Mouse (Mus musculus) intestine, postnatal 0 days (tissue): ENCODE data around the gene Itpk1. TPM values are rescaled to one million over a fixed set of nuclear protein-coding genes. Genes with fewer than 3 reads are reported as not detected.

Experiments used
- ATAC-seq: fragments of 200-750 bp; cut with Nextera tagmentation; 2 replicates; pipeline ENCODE4 v1.8.0; 2017; ENCODE audit warnings: mild to moderate bottlenecking, moderate TSS enrichment, moderate library complexity
- H3K27ac ChIP-seq: fragments of 300-500 bp; sonication (generic); 2 replicates; pipeline ENCODE4 v1.5.1; 2014; ENCODE audit warnings: mild to moderate bottlenecking, low read depth, low read length, moderate library complexity
- H3K27me3 ChIP-seq: fragments of 300-500 bp; sonication (generic); replicated peaks from 2 replicates; pipeline ENCODE4 v1.6.1; 2014; ENCODE audit warnings: low read length, mixed read lengths; ENCODE audit not compliant: control insufficient read depth, insufficient read depth
- H3K36me3 ChIP-seq: fragments of 300-500 bp; sonication (generic); 2 replicates; pipeline ENCODE4 v1.6.1; 2014; ENCODE audit warnings: mild to moderate bottlenecking, moderate library complexity; ENCODE audit not compliant: control insufficient read depth, insufficient read depth
- H3K4me1 ChIP-seq: fragments of 300-500 bp; sonication (generic); replicated peaks from 2 replicates; pipeline ENCODE4 v1.6.1; 2014; ENCODE audit warnings: antibody characterized with exemption, low read length, mixed read lengths; ENCODE audit not compliant: control insufficient read depth, insufficient read depth
- H3K4me2 ChIP-seq: fragments of 300-500 bp; sonication (generic); replicated peaks from 2 replicates; pipeline ENCODE4 v1.6.1; 2014; ENCODE audit warnings: low read depth, mild to moderate bottlenecking, moderate library complexity
- H3K4me3 ChIP-seq: fragments of 300-500 bp; sonication (generic); 2 replicates; pipeline ENCODE4 v1.5.1; 2014; ENCODE audit warnings: low read depth, low read length
- H3K9ac ChIP-seq: fragments of 300-500 bp; sonication (generic); 2 replicates; pipeline ENCODE4 v1.6.1; 2014; ENCODE audit warnings: mild to moderate bottlenecking, low read depth, low read length
- H3K9me3 ChIP-seq: fragments of 300-500 bp; sonication (generic); 2 replicates; pipeline ENCODE4 v1.6.1; 2016; ENCODE audit warnings: mixed run types; ENCODE audit not compliant: control insufficient read depth
- CTCF ChIP-seq: sonication (generic); IDR thresholded peaks from 2 replicates; pipeline ENCODE4 v1.5.1; 2016; ENCODE audit warnings: low read depth, mild to moderate bottlenecking, control low read depth, antibody characterized with exemption, moderate library complexity
- WGBS: fragments of 180-500 bp; shearing (Covaris S2); extraction: QIAGEN DNeasy Blood & Tissue Kit; methylation state at CpG from one replicate; pipeline ENCODE4 v1.1.7; 2014; 5-methylcytosine and 5-hydroxymethylcytosine counted together
- polyA plus RNA-seq: library from polyadenylated mRNA; unstranded; fragments of >200 nt; fragmentation: Nextera tagmentation; extraction: Ambion mirVana; gene quantifications from 2 replicates; pipeline ENCODE4 v1.2.1, GENCODE M21; 2015

The Itpk1 gene
- polyA plus RNA-seq, 1 experiment from 2014 or later, result 56.3 TPM

- Histone ChIP-seq H3K4me1 (peaks cover 45% of the 10 kb centered on the region), H3K27ac (no peak overlapping the region), H3K27me3 (no peaks in the 10 kb centered on the region), H3K4me2 (peak overlapping the region; percentile 27), H3K36me3 (no peaks in the 10 kb centered on the region; the same call in 1 of the 2 replicates), H3K4me3 (no peak overlapping the region), H3K9me3 (no peaks in the 10 kb centered on the region), H3K9ac (no peak overlapping the region)
- no peak for TF ChIP-seq CTCF
- 64% methylated on average over 14 of the region's 14 CpGs for WGBS
- ATAC-seq, result no peak
These were observed 7.9 kb downstream of the Itpk1 start for GRCm38 (mm10) chr12:102696635-102697354.

GRCm38 (mm10) chr12:102695369-102696239 is 9.1 kb downstream of the Itpk1 start:
- Histone ChIP-seq H3K4me3 (no peak overlapping the region), H3K4me1 (peaks cover 48% of the 10 kb centered on the region), H3K36me3 (no peaks in the 10 kb centered on the region; the same call in 1 of the 2 replicates), H3K27ac (no peak overlapping the region), H3K9me3 (no peaks in the 10 kb centered on the region), H3K4me2 (peak overlapping the region; percentile 13; the same call in 1 of the 2 replicates), H3K27me3 (no peaks in the 10 kb centered on the region), H3K9ac (no peak overlapping the region)
- no peak for TF ChIP-seq CTCF
- no peak for ATAC-seq
- WGBS, result 68% methylated on average over 18 of the region's 18 CpGs

- Histone ChIP-seq H3K9me3 (no peaks in the 10 kb centered on the region), H3K4me2 (peak overlapping the region; percentile 38), H3K4me3 (no peak overlapping the region), H3K9ac (peak overlapping the region; percentile 37), H3K4me1 (peaks cover 33% of the 10 kb centered on the region), H3K36me3 (no peaks in the 10 kb centered on the region; the same call in 1 of the 2 replicates), H3K27ac (peak overlapping the region; percentile 86), H3K27me3 (no peaks in the 10 kb centered on the region)
- no peak for ATAC-seq
- WGBS, result 70% methylated on average over 7 of the region's 7 CpGs
- no peak for TF ChIP-seq CTCF
These were observed 13.0 kb downstream of the Itpk1 start for GRCm38 (mm10) chr12:102691761-102692160.

- WGBS, result 42% methylated on average over 11 of the region's 11 CpGs
- no peak overlapping the region for H3K4me3 ChIP-seq
- peak overlapping the region; percentile 37; the same call in 1 of the 2 replicates for H3K9ac ChIP-seq
- peak overlapping the region; percentile 38 for H3K4me2 ChIP-seq
- H3K27me3 ChIP-seq, result no peaks in the 10 kb centered on the region
- peak; percentile 79 for ATAC-seq
- H3K27ac ChIP-seq, result peak overlapping the region; percentile 86
- no peak for TF ChIP-seq CTCF
- no peaks in the 10 kb centered on the region; the same call in 1 of the 2 replicates for H3K36me3 ChIP-seq
- H3K9me3 ChIP-seq, result no peaks in the 10 kb centered on the region
- H3K4me1 ChIP-seq, result peaks cover 33% of the 10 kb centered on the region
These were observed 13.6 kb downstream of the Itpk1 start for GRCm38 (mm10) chr12:102691180-102691579.

- Histone ChIP-seq H3K4me3 (no peak overlapping the region), H3K9me3 (no peaks in the 10 kb centered on the region), H3K9ac (no peak overlapping the region), H3K4me1 (peaks cover 38% of the 10 kb centered on the region), H3K36me3 (no peaks in the 10 kb centered on the region; the same call in 1 of the 2 replicates), H3K4me2 (no peak overlapping the region), H3K27ac (peak overlapping the region; percentile 35), H3K27me3 (no peaks in the 10 kb centered on the region)
- ATAC-seq, result no peak; the same call in 1 of the 2 replicates
- TF ChIP-seq CTCF, result no peak
- WGBS, result 56% methylated on average over 15 of the region's 15 CpGs
These were observed 14.8 kb downstream of the Itpk1 start for GRCm38 (mm10) chr12:102689773-102690563.
